Mouse (Mus musculus) gastrocnemius, postnatal 25 days (tissue): Measurements from ENCODE around the gene Bicra. TPM values are rescaled to one million over a fixed set of nuclear protein-coding genes. Genes with fewer than 3 reads are reported as not detected.

Experiments
- DNase-seq: peaks from one replicate; pipeline ENCODE4 v3.0.0; 2022
- long read RNA-seq, 2 experiments: library from polyadenylated mRNA; stranded (forward); transcript quantifications; one replicate each; pipeline ENCODE4 v2.0.0; 2021
- total RNA-seq, 2 experiments: library from RNA; stranded (reverse); gene quantifications; 1 replicate in 1 of 2; 2 replicates in 1 of 2; pipeline ENCODE4 v1.2.3; 2021

Bicra gene
- total RNA-seq: 1 to 10 TPM; 5.1 to 6.1 TPM
- long read RNA-seq, experiment 1, partial matches to known transcripts: 0 of 1 reads
- long read RNA-seq, experiment 1, other reads (novel, unspliced or antisense): 1 of 1 reads
- long read RNA-seq, experiment 2, partial matches to known transcripts: 0 of 2 reads
- long read RNA-seq, experiment 2, other reads (novel, unspliced or antisense): 2 of 2 reads

DNA sequence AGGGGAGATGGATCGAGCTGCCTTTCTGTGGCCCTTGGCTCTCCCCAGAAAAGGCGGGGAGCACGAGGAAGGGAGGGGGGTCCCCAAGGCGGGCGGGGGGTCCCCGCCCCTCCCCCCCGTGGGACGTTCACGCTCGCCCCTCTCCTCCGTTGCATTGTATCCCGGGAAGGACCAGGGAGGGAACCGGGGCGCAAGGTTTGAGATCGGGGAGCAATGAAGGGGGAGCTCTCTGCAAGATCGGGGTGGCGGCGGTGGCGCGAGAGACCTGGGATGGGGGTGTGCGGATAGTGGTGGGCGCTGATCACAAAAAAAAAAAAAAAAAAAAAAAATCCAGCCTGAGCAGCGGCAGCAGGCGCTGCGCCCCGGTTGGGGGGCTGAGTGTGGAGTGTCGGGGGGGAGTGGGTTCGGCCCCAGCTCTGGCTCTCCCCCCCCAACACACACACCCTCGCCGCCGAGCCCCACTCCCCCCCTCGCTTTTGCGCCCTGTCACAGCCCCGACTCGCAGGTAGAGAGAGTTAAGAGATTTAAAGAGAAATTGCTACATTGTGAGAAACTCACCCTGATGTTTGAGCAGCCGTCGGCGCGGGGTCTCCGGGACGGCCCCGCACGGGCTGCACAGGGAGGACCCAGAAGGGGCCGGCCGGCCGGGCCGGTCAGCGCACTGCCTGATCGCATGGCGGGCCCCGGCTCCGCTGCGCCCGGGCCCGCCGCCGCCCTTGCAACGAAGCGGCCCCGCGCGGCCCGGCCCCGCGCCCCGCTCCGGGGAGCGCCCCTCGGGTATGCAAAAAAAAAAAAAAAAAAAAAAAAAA, at the start of gene Bicra:
Gene Bicra, minus strand, starts transcription at position 584 of the 809 bp plus-strand sequence.
- peak; percentile 87 for DNase-seq

DNA sequence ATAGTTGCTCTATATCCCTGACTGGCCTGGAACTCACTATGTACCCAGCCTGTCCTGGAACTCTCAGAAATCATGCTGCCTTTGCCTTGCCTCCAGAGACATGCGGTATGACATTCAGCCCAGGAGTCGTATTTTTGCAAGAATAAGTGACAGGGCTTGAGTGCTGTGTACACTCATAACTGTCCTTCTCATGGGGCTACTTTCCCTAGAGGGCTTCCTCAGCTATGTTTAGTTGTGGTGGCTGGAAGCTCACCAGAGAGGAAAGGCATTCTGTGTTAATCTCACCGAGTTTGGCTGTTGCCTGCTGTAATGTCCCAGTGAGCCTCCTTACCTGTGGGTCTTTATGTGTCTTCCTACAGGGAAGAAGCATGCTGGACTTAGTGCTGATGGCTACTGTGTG, 46.9 kb upstream of the Bicra start:
- no peak for DNase-seq

DNA sequence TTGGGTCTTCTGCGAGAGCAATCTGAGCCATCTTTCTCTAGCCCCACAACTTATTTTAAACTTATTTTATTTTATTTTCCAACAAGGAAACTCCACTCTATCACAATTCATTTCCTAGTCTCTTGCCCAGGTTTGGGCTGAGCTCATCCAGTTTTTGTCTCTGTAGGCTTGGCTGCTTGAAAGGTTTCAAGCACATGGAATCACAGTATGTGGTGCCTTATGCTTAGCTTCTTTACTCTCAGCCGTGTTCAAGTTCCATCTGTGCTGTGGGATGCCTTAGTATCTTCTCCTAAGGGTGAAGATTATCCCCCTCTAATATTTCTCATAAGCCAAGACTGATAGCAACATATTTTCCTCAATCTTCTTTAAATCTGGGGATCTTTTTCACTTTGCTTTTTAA, 39.9 kb upstream of the Bicra start:
- no peak for DNase-seq

DNA sequence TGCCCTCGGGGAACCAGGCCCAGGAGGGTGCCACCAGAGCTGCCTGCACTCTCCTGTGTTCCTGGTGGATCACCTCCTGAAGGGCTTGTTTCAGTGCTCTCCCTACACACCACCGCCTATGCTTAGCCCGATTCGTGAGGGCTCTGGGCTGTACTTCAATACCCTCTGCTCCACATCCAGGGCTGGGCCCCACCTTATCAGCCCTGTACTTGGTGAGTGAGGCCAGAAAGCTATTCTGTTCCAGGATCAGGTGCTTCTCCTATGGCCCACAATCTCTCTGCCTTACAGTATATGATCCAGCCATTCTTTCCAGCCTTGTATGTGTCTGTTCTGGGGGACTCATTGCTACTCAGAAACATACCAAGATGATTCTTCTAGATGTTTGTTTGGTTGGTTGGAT, 35.6 kb upstream of the Bicra start:
- no peak for DNase-seq

DNA sequence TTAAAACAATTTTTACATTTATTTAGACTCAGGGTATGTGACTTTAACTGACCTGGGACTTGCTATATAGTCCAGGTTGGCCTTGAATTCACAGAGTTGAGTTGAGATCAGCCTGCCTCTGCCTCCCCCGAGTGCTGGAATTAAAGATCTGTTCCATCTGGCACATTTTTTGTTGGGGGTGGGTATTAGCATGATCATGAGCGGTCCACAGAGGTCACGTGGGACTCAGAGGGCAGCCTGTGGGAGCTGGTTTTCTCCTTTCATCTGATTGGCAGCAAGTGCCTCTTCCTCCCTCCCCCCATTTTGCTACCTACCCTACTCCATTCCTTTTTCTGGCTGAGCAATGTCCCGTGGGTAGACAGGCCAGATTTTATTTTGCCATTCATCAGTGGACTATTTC, 32.9 kb upstream of the Bicra start:
- no peak for DNase-seq

DNA sequence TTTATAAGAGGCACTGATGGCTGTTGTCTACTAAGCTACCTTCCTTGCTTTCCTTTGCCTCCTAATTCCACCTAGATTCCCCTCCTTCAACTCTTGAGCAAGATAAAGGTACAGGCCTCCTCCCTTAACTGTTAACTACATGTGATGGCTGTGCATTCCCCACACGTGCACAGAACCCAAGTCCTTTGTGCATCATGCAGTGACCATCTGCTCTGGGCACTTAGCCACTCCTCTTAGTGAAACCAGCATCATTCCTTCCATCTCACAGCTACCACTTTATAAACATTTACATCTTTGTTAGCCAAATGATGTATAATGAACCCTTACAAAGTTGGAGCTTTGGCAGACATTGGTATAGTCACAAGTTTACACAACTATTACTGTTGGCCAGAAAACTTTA, 32.2 kb upstream of the Bicra start:
- no peak for DNase-seq

DNA sequence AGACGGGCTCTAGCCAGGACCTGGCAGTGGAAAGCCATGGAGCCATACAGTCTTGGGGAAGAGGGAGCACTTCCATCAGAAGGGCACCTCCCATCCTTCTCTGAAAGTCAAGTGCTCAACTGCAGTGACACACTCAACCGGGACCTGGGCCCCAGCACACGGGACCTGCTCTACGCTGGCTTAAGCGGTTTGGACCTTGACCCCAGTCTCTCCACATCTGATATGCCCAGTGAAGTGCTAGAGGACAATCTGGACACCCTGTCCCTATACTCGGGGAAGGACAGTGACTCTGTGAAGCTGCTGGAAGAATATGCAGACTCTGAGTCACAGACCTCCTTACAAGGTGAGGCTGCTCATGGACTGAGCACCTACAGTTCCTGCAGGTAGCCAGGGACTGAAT, 24.2 kb upstream of the Bicra start:
- no peak for DNase-seq

DNA sequence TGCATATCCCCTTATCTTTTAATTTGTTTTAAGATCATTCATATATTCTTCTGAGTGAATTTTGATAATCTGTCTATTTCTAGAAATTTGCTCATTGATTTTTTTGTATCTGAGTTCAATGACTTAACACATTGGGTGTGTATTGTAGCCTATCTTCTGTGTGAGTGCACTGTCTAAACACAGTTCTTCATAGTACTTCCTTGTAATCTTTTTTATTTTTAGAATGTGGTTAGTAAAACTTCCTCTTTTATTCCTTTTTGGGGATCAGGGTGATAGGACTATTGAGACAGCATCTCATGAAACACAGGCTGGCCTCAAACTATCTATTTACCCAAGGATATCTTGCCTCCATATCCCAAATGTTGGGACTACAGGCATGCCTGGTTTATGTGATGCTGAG, 23.1 kb upstream of the Bicra start:
- no peak for DNase-seq

DNA sequence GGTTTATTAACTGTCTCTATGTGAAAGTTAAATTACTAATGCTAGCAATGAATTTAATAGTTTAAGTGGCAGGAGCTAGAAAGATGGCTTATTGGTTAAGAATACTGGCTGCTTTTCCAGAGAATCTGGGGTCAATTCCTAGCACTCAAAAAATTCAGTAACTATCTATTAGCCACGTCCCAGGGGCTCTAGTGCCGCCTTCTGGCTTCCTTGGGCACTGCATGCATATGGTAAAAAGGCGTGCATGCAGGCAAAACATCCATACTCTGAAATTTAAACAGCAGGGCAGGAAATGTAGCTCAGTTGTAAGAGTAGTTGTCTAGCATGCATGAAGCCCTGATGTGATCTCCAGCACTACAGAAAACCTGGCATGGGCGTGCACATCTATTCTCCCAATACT, 15.8 kb upstream of the Bicra start:
- no peak for DNase-seq

DNA sequence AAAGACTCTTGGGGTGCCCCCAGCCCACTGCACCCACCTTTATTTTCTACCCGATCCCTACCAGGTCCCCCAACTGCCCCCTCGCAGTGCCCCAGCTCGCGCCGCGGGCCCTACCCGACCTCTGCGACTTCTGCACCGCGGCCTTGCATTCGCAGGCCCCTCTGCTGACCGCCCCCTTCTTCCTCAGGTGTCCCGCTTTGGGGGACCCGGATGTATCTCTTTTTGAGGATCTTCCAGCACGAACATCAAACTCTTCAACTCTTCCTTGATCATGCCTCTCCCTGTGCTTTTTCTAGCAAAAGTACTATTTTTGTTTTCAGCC, 14.3 kb upstream of the Bicra start:
- DNase-seq: no peak

DNA sequence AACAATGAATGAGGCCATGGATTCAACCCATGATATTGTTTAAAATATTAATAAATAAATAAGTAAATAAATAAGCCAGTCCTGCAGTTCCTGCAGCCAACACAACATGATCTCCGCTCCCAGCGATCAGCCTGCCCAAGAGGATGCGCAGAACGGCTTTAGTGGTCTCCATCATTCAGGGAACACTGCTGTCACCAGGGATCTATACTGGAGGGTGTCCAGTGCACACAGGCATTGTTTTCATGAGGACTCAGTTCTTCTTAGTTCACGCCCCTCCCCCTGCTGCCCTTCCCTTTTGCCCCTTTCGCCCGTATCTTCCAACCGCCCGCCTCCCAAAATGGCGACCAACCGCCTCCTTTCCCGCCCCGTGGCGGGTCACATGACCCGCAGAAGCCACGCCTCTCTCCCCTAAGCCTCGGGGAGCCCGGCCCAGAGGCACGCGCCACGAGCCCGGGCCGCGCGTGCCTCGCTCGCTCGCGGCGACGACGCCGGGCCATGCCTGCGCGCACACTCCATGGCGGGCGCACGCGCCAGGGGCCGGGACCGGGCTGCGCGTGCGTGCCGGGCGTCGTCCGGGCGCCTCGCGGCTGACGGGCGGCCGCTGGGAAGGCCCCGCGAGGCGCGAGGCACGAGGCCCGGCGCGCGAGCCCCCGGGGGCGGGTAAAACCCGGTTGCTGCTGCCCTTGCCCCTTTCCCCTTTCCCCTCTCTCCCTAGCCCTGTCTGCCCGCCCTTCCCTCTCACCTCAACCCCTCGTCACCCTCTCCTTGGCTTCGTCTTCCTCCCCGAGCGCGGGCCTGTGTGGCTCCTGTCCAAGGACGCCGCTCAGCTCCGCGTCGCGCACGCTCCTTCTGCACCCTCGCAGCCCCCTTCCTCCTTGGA, 13.7 kb upstream of the Bicra start, which contains the start of gene Zfp541:
Gene Zfp541, plus strand, starts transcription at position 596 of the 880 bp plus-strand sequence.
- DNase-seq: no peak

DNA sequence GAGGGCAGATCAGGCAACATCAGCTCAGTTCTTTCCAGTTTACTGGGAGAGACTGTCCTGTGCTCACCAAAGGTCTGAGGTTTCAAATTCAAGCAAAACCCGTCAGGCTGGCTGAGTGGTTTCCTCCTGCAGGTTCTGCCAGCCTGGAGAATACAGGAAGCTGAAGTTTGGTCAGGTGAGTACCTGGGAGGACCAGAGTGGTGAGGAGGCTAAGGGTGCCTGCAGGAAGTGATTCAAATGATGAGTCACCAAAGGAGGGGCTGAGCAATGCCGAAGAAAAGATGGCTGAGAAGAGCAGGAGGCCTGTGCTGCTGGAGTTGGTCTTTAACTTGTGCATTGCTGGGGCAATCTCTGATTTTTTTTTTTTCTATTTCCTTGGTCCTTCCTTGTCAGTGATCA, 9.4 kb upstream of the Bicra start:
- DNase-seq: no peak

DNA sequence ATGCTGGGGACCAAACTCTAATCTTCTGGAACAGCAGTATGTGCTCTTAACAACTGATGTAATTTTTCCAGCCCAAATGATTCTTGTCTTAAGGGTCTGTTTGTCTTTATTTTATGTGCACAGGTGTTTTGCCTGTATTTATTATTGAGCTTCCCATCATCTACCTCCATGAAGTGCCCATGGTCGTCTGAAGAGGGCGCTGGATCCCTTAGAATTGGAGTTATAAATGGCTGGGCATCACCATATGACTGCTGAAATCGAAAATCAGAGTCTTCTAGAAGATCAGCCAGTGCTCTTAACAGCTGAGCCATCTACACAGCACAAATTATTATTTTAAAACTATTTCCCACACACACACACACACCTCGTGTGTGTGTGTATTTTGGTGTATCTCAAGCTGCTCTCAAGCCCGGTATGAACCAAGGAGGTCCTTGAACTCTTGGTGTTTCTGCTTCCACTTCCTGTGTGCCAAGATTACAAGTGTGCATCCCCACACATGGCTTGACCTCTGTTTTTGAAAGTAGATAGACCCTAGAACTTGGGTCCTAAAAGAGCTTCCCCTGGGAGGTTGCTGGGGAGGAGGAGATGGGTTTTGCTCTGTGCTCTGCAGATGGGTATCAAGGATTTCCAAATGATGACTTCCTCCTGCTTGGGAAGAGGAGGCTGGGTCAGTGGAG, 8.9 kb upstream of the Bicra start:
- DNase-seq: no peak

DNA sequence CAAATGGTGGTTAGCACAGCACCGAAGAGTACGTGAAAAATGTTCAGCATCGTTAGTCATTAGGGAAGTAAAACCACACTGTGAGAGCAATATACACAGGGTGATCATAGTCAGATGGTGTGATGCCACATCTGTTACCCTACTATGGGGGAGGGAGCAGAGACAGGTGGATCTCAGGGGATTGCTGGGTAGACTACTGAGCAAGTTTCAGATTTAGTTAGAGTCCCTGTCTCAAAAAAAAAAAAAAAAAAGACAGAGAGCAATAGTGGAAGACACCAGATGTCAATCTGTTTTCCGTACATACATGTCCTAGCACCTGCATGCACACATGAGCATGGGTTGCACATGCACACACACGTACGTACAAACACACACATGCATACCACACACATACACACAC, 7.9 kb upstream of the Bicra start:
- DNase-seq: no peak

DNA sequence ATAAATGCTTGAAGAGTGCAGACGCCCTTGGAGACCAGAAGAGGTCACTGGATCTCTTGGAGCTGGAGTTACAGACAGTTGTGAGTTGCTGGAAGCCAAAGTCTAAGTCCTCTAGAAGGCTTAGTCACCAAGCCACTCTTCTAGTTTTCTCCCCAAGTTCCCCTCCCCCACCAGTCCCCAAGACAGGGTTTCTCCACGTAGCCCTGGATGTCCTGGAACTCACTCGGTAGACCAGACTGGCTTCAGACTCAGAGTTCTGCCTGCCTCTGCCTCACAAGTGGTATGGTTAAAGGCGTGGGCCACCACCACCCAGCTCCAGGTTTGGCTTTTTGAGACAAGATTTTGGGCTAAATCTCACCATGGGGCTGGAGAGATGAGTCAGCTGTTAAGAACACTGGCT, 7.2 kb upstream of the Bicra start:
- no peak for DNase-seq

DNA sequence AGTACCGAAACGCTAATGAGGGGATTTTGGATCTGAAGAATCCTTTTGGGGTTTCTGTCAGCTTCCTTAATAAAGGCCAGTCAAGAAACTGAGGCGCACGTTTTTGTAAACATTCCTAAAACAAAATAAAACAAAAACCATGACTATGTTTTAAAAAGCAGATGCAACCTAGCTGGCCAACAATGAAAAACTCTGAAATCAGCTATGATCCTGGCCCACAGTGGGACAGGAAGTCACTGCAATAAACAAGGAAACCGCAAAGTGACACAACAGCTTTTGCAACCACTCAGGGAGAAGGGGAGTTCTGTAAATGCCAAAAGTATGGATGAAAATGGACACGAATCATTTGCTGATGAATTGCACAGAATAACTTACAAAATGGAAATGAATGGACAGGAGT, 5.4 kb upstream of the Bicra start:
- no peak for DNase-seq

DNA sequence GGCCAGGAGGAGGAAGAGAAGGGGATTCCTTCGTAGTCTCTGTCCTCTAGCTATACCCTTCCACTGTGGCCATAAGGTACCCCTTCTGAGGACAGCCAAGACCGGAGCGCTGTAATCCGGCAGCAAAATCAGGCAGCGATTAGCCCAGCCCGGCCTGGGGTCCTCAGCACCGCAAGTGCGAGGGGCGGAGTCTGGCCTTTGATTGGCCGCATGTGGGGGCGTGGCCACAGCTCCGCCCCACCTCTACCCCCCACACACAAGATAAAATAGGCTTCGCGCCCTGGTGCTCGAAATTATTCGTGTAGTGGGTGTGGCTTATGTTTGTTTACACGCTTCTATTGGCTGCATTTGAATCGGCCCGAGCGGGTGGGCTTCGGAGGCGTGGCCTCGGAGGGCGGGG, 5.0 kb upstream of the Bicra start:
- DNase-seq: peak; percentile 96

DNA sequence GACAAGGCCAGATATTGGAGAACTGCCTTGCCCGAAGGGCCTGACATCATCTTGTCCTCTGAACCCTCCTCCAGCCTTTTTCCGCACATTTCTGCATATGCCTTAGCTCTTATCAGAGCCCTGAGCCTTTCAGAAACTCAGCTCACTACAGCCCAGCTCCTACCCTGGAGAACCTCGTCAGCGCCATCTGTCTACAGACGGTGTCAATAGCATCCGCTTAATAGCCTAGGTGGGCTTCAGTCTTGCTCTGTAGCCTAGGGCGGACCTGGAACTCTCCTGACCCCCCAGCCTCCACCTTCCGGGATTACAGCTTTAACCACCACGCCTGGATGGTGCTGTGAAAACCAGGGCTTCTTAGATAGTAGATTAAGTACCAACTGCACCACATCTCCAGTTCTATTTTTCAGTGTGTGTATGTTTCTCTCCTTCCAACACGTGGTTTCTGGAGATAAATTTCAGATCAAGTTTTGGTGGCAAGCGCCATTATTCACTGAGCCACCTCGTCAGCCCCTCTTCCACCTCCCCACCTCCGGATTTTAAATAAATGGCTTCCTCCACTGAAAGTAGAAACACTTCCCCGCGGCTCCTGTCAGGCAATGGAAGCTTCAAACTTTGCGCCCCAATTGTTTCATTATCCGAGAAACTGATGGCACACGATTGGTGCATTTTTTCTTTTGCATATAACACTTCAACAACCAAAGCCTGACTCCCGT, 4.3 kb upstream of the Bicra start:
- DNase-seq: peak; percentile 69

DNA sequence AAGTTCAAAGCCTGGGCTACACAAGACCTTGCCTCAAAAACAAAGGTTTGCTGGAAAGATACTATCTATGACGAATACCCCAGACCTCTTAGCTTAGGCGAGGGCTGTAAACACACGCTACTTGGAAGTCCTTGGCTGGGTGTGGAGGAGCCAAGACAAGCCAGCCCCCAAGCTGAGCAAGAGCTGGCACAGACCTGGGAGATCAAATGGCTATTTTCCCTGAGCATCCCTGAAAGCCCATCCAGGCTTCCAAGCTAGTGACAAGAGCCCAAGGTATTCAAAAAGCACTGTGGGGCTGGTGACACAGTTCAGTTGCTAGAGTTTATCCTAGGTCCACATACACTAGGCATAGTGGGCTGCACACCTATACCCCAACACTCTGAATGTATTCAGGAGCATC, 2.9 kb upstream of the Bicra start:
- no peak for DNase-seq

DNA sequence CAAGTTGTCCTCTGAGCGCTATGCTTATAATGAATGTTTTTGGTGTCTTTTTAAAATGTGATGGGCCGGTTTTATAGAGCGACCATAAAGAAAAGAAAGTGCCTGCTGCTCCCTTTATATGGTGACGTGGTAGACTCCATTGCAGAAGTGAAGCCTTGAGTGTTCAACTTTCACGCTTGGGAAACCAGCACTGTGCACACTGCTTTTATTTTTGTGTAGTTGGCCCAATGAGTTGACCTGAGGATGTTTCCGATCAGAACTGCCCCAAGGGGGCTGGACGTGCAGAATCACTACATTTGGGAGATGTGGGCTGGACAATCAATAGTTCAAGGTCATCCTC, 1.8 kb upstream of the Bicra start:
- no peak for DNase-seq

DNA sequence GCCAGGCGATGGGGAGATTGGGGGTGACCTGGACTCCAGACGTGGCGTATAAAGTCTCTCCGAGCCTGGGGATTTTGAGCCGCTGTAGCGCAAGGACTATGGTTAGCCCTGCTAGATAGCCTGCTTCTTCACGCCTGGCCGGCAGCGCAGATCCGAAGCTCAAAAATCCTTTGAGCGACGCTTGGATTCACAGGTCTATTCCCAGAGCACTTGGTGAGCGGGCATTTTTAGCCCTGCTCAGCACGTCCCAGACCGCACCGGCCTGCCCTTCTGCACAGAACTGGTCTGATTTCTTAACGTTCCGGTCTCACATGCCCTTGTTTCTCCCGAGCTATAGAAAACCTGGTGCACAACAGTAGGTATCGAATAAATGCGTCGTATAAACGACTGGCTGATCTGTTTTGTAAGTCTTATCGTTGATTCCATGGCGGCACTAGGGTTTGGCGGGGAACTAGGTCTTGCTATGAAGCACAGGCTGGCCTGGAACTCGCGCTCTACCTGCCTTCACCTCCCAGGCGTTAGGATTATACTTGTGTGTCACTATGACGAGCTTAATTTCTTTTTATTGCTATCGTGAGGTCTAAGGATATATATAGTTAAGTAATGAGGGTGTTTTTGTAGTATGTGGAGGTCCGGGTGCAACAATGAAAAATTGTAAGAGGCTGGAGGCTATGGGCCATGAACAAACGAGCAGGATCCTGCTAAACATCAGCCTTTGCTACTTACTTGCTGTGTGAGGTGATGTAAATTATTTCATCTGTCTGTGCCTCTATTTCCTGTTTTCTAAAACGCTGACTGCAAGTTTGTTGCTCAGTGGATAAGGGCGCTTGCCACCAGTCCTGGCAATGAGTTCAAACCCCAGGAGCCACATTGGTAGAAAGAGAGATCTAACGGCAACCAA, 1.2 kb upstream of the Bicra start:
- DNase-seq: no peak
